Mouse (Mus musculus) inflammation-experienced regulatory T-cells (primary cell): ENCODE measurements around the gene Mtrf1l. TPM values are rescaled to one million over a fixed set of nuclear protein-coding genes. Genes with fewer than 3 reads are reported as not detected.

ENCODE experiments used
- polyA plus RNA-seq, 2 experiments: library from polyadenylated mRNA; unstranded; fragments of 100-300 nt; shearing (Covaris generic); gene quantifications; one replicate each; pipeline ENCODE4 v1.2.1; 2017

Gene Mtrf1l
- 10 to 100 TPM; 21.8 to 35.3 TPM for polyA plus RNA-seq

GRCm38 (mm10) chr10:5823740-5824491 is at the start of gene Mtrf1l:
Mtrf1l (minus strand) TSS chr10:5823910.

DNA sequence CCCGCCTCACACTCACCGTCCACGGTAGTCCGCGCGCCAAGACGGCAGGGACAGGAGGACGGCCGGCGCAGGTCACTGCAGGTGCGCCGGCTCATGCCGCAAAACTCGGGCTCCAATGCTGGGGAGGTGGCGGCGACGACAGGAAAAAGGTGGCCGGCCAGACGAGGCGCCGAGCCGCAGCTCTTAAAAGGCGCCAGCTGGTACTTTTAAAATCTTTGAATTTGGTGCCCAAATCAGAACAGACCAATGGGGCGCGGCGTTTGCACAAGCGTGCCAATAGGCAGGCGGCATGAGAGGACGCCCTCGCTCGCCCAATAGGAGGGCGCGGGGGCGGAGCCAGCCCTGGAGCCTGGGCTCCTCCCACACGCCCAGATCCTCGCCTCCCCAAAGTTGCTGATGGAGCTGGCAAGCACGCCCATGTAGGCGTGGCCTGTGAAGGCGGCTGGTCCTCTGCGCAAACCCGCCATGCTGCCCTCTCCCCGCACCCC is 18.4 kb downstream of the Mtrf1l start, which contains the start of gene Fbxo5:
Gene Fbxo5, minus strand, starts transcription at position 358 of the 488 bp plus-strand sequence.

Other genes starting within 250 kb of the Mtrf1l start
- gene Myct1, start 230.1 kb downstream of the Mtrf1l start, polyA plus RNA-seq, result not detected
- not detected for gene Vip, start 184.7 kb downstream of the Mtrf1l start, polyA plus RNA-seq
- gene Fbxo5, start 18.3 kb downstream of the Mtrf1l start, polyA plus RNA-seq, result 10 to 100 TPM; 16.5 to 30.3 TPM
- gene Rgs17, start 98.5 kb upstream of the Mtrf1l start, polyA plus RNA-seq, result under 1 TPM; 0.11 to 0.50 TPM